Mouse (Mus musculus) heart, postnatal 14 days (tissue): ENCODE measurements around the gene Dap. TPM values are rescaled to one million over a fixed set of nuclear protein-coding genes. Genes with fewer than 3 reads are reported as not detected.

Experiments used
- DNase-seq, 2 experiments: peaks; one replicate each; pipeline ENCODE4 v3.0.0; 2021 to 2022
- intact Hi-C: fragments of 180-260 bp; cut with DNase I; formaldehyde crosslinking; loops from one replicate; pipeline ENCODE4 v1.15.1; 2025
- total RNA-seq, 2 experiments: library from RNA; stranded (reverse); gene quantifications; 2 replicates each; pipeline ENCODE4 v1.2.3; 2021

Gene Dap
- total RNA-seq, 2 experiments from 2014 or later: 22.7 to 22.9 TPM

GRCm38 (mm10) chr15:31236549-31236907 lies 12.4 kb downstream of the Dap start:
- intact Hi-C loops: no loop called here
- no peak for DNase-seq

GRCm38 (mm10) chr15:31237368-31237767 lies 13.3 kb downstream of the Dap start:
- intact Hi-C loops: no loop called here
- no peak for DNase-seq

GRCm38 (mm10) chr15:31237898-31238297 lies 13.8 kb downstream of the Dap start:
- no peak for DNase-seq
- intact Hi-C loops: no loop called here

GRCm38 (mm10) chr15:31238611-31239010 lies 14.5 kb downstream of the Dap start:
- intact Hi-C loops: no loop called here
- DNase-seq: no peak

- DNase-seq: no peak
- intact Hi-C loops: no loop called here
These were observed 15.6 kb downstream of the Dap start for GRCm38 (mm10) chr15:31239713-31240112.

GRCm38 (mm10) chr15:31240181-31240580 lies 16.1 kb downstream of the Dap start:
- DNase-seq: no peak
- intact Hi-C loops: no loop called here

GRCm38 (mm10) chr15:31243260-31243659 lies 19.1 kb downstream of the Dap start:
- intact Hi-C loops: no loop called here
- no peak for DNase-seq

- no peak for DNase-seq
- intact Hi-C loops: no loop called here
These were observed 20.8 kb downstream of the Dap start for GRCm38 (mm10) chr15:31244696-31245445.

GRCm38 (mm10) chr15:31245934-31246333 lies 21.8 kb downstream of the Dap start:
- DNase-seq: no peak
- intact Hi-C loops: no loop called here

GRCm38 (mm10) chr15:31247035-31247434 lies 22.9 kb downstream of the Dap start:
- DNase-seq: no peak
- intact Hi-C loops: no loop called here

GRCm38 (mm10) chr15:31248882-31249281 lies 24.8 kb downstream of the Dap start:
- intact Hi-C loops: no loop called here
- no peak for DNase-seq

GRCm38 (mm10) chr15:31250027-31250426 lies 25.9 kb downstream of the Dap start:
- intact Hi-C loops: no loop called here
- DNase-seq: no peak

- intact Hi-C loops: no loop called here
- DNase-seq: no peak
These were observed 26.6 kb downstream of the Dap start for GRCm38 (mm10) chr15:31250676-31251075.

GRCm38 (mm10) chr15:31251189-31251588 lies 27.1 kb downstream of the Dap start:
- intact Hi-C loops: no loop called here
- DNase-seq: no peak

GRCm38 (mm10) chr15:31252590-31253311 lies 28.6 kb downstream of the Dap start:
- DNase-seq: no peak
- intact Hi-C loops: no loop called here

- no peak for DNase-seq
- intact Hi-C loops: no loop called here
These were observed 29.3 kb downstream of the Dap start for GRCm38 (mm10) chr15:31253380-31253779.

- intact Hi-C loops: no loop called here
- DNase-seq: no peak
These were observed 29.8 kb downstream of the Dap start for GRCm38 (mm10) chr15:31253963-31254362.

- intact Hi-C loops: no loop called here
- DNase-seq: no peak
These were observed 30.9 kb downstream of the Dap start for GRCm38 (mm10) chr15:31254939-31255535.

GRCm38 (mm10) chr15:31255762-31256161 lies 31.6 kb downstream of the Dap start:
- DNase-seq: no peak
- intact Hi-C loops: no loop called here

GRCm38 (mm10) chr15:31257329-31257728 lies 33.2 kb downstream of the Dap start:
- intact Hi-C loops: no loop called here
- no peak for DNase-seq

- no peak for DNase-seq
- intact Hi-C loops: no loop called here
These were observed 34.0 kb downstream of the Dap start for GRCm38 (mm10) chr15:31258029-31258692.
